Mouse (Mus musculus) stomach, postnatal 0 days (tissue): ENCODE measurements around the gene Lypd6b.

Source experiments
- CTCF ChIP-seq: IDR thresholded peaks from 2 replicates; pipeline ENCODE4 v1.5.1; 2016; ENCODE audit warnings: antibody characterized with exemption, low read depth, mild to moderate bottlenecking, moderate library complexity
- EP300 ChIP-seq: optimal IDR thresholded peaks from 2 replicates; pipeline ENCODE3; 2016; ENCODE audit warnings: antibody characterized with exemption

DNA sequence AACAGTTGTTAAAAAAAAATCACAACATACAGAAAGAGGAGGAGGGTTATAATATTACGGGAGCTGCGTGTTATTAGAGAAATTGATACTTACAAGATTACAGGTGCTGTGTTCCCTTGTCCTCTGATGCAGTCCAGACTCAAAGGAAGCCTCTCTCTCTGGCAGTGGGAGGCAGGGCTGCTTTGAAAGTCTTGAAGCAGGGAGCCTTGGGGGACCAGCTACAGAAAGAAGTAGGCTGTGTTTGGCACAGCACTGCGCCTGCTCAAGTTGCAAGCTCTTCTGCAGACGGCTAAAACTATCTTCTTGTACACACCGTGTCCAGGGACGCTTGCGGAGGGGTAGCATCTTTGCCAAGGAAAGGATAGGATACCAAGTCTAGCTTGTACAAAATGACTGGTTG is 51.1 kb downstream of the Lypd6b start:
- no peak for TF ChIP-seq EP300
- no peak for TF ChIP-seq CTCF
